Mouse (Mus musculus): Measurements from ENCODE around the gene Mog.

- TF ChIP-seq CTCF (IDR thresholded peaks at IDR 0.05; ENCODE audit: low read depth) (no peak), EP300 (optimal IDR thresholded peaks at IDR 0.05) (no peak)
These were observed 27.2 kb upstream of the Mog start for GRCm38 (mm10) chr17:37050399-37050798.

Data from stomach, postnatal 0 days (tissue).